Mouse (Mus musculus) embryo, embryonic 9.5 days (tissue): ENCODE data around the gene Gm49601.

Source experiments
- DNase-seq: peaks from one replicate; pipeline ENCODE4 v3.0.0-alpha.2; 2017; ENCODE audit errors: extremely low spot score

Gm49601 gene

GRCm38 (mm10) chr16:18582426-18583148 lies 43.6 kb downstream of the Gm49601 start:
- DNase-seq: peak; percentile 42

- peak; percentile 51 for DNase-seq
Measured at GRCm38 (mm10) chr16:18581623-18582205, 44.5 kb downstream of the Gm49601 start.

- DNase-seq: no peak
Measured at GRCm38 (mm10) chr16:18581050-18581622, 45.1 kb downstream of the Gm49601 start.

- peak; percentile 61 for DNase-seq
Measured at GRCm38 (mm10) chr16:18580389-18580788, 45.8 kb downstream of the Gm49601 start.

- no peak for DNase-seq
Measured at GRCm38 (mm10) chr16:18577599-18578160, 48.5 kb downstream of the Gm49601 start.

GRCm38 (mm10) chr16:18577071-18577470 lies 49.2 kb downstream of the Gm49601 start:
- no peak for DNase-seq

GRCm38 (mm10) chr16:18574196-18574595 lies 52.0 kb downstream of the Gm49601 start:
- no peak for DNase-seq
